Mouse (Mus musculus) midbrain, embryonic 14.5 days (tissue): ENCODE data around the gene Yipf3. TPM values are rescaled to one million over a fixed set of nuclear protein-coding genes. Genes with fewer than 3 reads are reported as not detected.

ENCODE experiments used
- ATAC-seq: fragments of 200-750 bp; cut with Nextera tagmentation; 2 replicates; pipeline ENCODE4 v1.8.0; 2017; ENCODE audit warnings: moderate number of reproducible peaks, moderate library complexity; ENCODE audit not compliant: low FRiP score, low TSS enrichment
- DNase-seq: peaks from one replicate; pipeline ENCODE4 v3.0.0-alpha.2; 2015
- H3K27ac ChIP-seq: fragments of 300-500 bp; sonication (generic); replicated peaks from 2 replicates; pipeline ENCODE4 v1.5.1; 2014; ENCODE audit warnings: mild to moderate bottlenecking, low read depth, low read length, moderate library complexity
- H3K27me3 ChIP-seq: fragments of 300-500 bp; sonication (generic); 2 replicates; pipeline ENCODE4 v1.6.1; 2014; ENCODE audit warnings: low read length, control low read depth, mixed read lengths; ENCODE audit not compliant: control insufficient read depth, insufficient read depth
- H3K36me3 ChIP-seq: fragments of 300-500 bp; sonication (generic); 2 replicates; pipeline ENCODE4 v1.6.1; 2014; ENCODE audit warnings: low read length, control low read depth; ENCODE audit not compliant: control insufficient read depth, insufficient read depth
- H3K4me1 ChIP-seq: fragments of 300-500 bp; sonication (generic); 2 replicates; pipeline ENCODE4 v1.6.1; 2014; ENCODE audit warnings: mild to moderate bottlenecking, antibody characterized with exemption, low read length, control low read depth; ENCODE audit not compliant: control insufficient read depth, insufficient read depth
- H3K4me2 ChIP-seq: fragments of 300-500 bp; sonication (generic); 2 replicates; pipeline ENCODE4 v1.6.1; 2014; ENCODE audit warnings: mild to moderate bottlenecking, low read length, moderate library complexity
- H3K4me3 ChIP-seq: fragments of 300-500 bp; sonication (generic); replicated peaks from 2 replicates; pipeline ENCODE4 v1.5.1; 2014; ENCODE audit warnings: low read depth, low read length
- H3K9ac ChIP-seq: fragments of 300-500 bp; sonication (generic); replicated peaks from 2 replicates; pipeline ENCODE4 v1.6.1; 2014; ENCODE audit warnings: mild to moderate bottlenecking, low read length, moderate library complexity
- H3K9me3 ChIP-seq: fragments of 300-500 bp; sonication (generic); 2 replicates; pipeline ENCODE4 v1.6.1; 2016; ENCODE audit warnings: low read length, control low read depth, mixed read lengths; ENCODE audit not compliant: control insufficient read depth
- WGBS: fragments of 180-500 bp; shearing (Covaris S2); extraction: QIAGEN DNeasy Blood & Tissue Kit; methylation state at CpG from one replicate; pipeline ENCODE4 v1.1.7; 2014; 5-methylcytosine and 5-hydroxymethylcytosine counted together
- polyA plus RNA-seq: library from polyadenylated mRNA; unstranded; fragments of >200 nt; fragmentation: Nextera tagmentation; extraction: Ambion mirVana; gene quantifications from 2 replicates; pipeline ENCODE4 v1.2.1, GENCODE M21; 2014

The Yipf3 gene
- polyA plus RNA-seq, 1 experiment from 2014 or later = 86.7 TPM

- DNase-seq (no peak), ATAC-seq (no peak)
- no peak overlapping the region for H3K4me2 ChIP-seq
- no peaks in the 10 kb centered on the region for H3K9me3 ChIP-seq
- WGBS = 92% methylated on average over 5 of the region's 5 CpGs
- no peak overlapping the region for H3K27ac ChIP-seq
- H3K9ac ChIP-seq = no peak overlapping the region
- H3K4me3 ChIP-seq = no peak overlapping the region
- H3K4me1 ChIP-seq = no peaks in the 10 kb centered on the region
- no peaks in the 10 kb centered on the region for H3K27me3 ChIP-seq
- peaks cover 72% of the 10 kb centered on the region for H3K36me3 ChIP-seq
Measured at GRCm38 (mm10) chr17:46262201-46262694, 14.4 kb downstream of the Yipf3 start.

DNA sequence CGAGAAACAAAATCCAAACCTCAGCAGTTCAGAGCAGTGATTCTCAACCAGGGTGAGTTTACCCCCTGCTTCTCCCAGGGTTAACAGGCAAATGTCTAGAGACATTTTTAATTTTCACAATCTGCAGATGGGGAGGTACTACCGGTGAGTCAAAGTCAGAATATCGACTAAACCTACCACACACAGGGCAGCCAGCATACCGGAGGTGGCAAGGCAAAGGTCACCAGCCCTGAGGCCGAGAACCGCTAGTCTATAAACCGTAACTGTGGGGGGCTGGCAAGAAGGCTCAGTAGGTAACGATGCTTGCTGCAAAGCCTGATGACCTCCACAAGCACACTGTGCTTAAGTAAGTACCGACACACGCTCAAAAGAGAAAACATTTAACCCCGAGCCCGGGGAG is 17.6 kb downstream of the Yipf3 start:
- DNase-seq = no peak
- ATAC-seq = no peak
- H3K9me3 ChIP-seq = no peaks in the 10 kb centered on the region
- peaks cover 49% of the 10 kb centered on the region for H3K36me3 ChIP-seq
- H3K27me3 ChIP-seq = no peaks in the 10 kb centered on the region
- 91% methylated on average over 12 of the region's 12 CpGs for WGBS
- no peak overlapping the region for H3K27ac ChIP-seq
- no peaks in the 10 kb centered on the region for H3K4me1 ChIP-seq
- H3K4me3 ChIP-seq = no peak overlapping the region
- no peak overlapping the region for H3K4me2 ChIP-seq
- no peak overlapping the region for H3K9ac ChIP-seq

GRCm38 (mm10) chr17:46265918-46266618 is 18.2 kb downstream of the Yipf3 start:
- ATAC-seq (peak; percentile 43; the same call in 1 of the 2 replicates), DNase-seq (peak; percentile 90)
- no peaks in the 10 kb centered on the region for H3K27me3 ChIP-seq
- H3K36me3 ChIP-seq = peaks cover 49% of the 10 kb centered on the region
- H3K4me1 ChIP-seq = no peaks in the 10 kb centered on the region
- H3K27ac ChIP-seq = no peak overlapping the region
- no peak overlapping the region for H3K4me3 ChIP-seq
- no peaks in the 10 kb centered on the region for H3K9me3 ChIP-seq
- 34% methylated on average over 14 of the region's 14 CpGs for WGBS
- H3K9ac ChIP-seq = no peak overlapping the region
- no peak overlapping the region for H3K4me2 ChIP-seq

DNA sequence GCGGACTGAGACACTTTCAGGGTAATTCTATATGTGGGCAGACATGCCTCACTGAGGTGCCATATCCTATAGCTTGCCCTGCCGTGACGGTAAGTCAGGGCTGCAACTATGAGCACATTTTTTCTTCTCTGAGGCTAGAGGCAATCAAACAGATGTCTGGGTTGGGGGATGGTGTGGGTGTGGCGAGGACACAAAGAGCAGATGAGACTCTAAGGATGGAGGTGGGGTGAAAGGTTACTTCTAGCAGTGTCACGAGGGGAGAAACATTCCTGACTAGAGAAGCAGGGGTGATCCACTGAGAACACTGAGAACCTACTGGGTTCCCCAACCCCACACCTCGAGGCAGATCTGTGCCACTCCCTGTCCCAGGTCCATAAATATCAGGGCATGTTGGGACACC is 19.1 kb downstream of the Yipf3 start:
- Histone ChIP-seq H3K9me3 (no peaks in the 10 kb centered on the region), H3K4me3 (no peak overlapping the region), H3K27ac (no peak overlapping the region), H3K36me3 (peaks cover 49% of the 10 kb centered on the region), H3K9ac (no peak overlapping the region), H3K27me3 (no peaks in the 10 kb centered on the region), H3K4me2 (no peak overlapping the region), H3K4me1 (no peaks in the 10 kb centered on the region)
- DNase-seq = no peak
- WGBS = 83% methylated on average over 6 of the region's 6 CpGs
- no peak for ATAC-seq

GRCm38 (mm10) chr17:46267511-46267910 is 19.6 kb downstream of the Yipf3 start:
- no peaks in the 10 kb centered on the region for H3K4me1 ChIP-seq

GRCm38 (mm10) chr17:46268026-46268720 is 20.3 kb downstream of the Yipf3 start:
- H3K4me1 ChIP-seq = no peaks in the 10 kb centered on the region
- ATAC-seq (no peak), DNase-seq (no peak)
- no peak overlapping the region for H3K9ac ChIP-seq
- H3K27ac ChIP-seq = no peak overlapping the region
- H3K27me3 ChIP-seq = no peaks in the 10 kb centered on the region
- no peak overlapping the region for H3K4me2 ChIP-seq
- H3K4me3 ChIP-seq = no peak overlapping the region
- 88% methylated on average over 10 of the region's 10 CpGs for WGBS
- peaks cover 40% of the 10 kb centered on the region for H3K36me3 ChIP-seq
- H3K9me3 ChIP-seq = no peaks in the 10 kb centered on the region

More at GRCm38 (mm10) chr17:46267511-46267910, 19.6 kb downstream of the Yipf3 start:
- DNase-seq (no peak), ATAC-seq (no peak)
- Histone ChIP-seq H3K27me3 (no peaks in the 10 kb centered on the region), H3K4me2 (no peak overlapping the region), H3K36me3 (peaks cover 47% of the 10 kb centered on the region), H3K9me3 (no peaks in the 10 kb centered on the region), H3K27ac (no peak overlapping the region), H3K4me3 (no peak overlapping the region), H3K9ac (no peak overlapping the region)
- 84% methylated on average over 7 of the region's 7 CpGs for WGBS

- Histone ChIP-seq H3K4me3 (no peak overlapping the region), H3K4me1 (no peaks in the 10 kb centered on the region), H3K9me3 (no peaks in the 10 kb centered on the region), H3K27me3 (no peaks in the 10 kb centered on the region), H3K4me2 (no peak overlapping the region), H3K36me3 (peaks cover 34% of the 10 kb centered on the region), H3K27ac (no peak overlapping the region), H3K9ac (no peak overlapping the region)
- WGBS = 88% methylated on average over 19 of the region's 19 CpGs
- ATAC-seq (no peak), DNase-seq (no peak)
Measured at GRCm38 (mm10) chr17:46269771-46270534, 22.1 kb downstream of the Yipf3 start.

DNA sequence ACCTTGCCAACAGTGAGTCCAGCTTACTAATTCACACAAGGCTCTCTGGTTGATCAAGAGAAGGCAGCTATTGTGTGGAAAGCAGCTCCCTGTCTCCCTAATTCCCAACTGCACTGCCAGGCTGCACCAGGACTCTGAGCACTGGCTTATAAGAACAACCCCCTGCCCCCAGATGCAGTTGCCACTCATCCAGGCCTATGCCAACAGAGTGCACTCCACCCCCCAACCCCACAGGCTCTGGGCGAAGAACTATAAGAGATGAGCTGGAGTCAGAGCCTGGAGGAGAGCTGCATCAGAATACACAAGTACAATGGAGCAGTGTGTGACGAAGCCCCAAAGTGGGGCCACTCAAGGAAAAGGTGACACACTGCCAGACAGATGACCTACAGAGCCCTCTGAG is 24.2 kb downstream of the Yipf3 start:
- no peak for ATAC-seq
- no peak overlapping the region for H3K27ac ChIP-seq
- no peaks in the 10 kb centered on the region for H3K4me1 ChIP-seq
- H3K9ac ChIP-seq = no peak overlapping the region
- H3K27me3 ChIP-seq = no peaks in the 10 kb centered on the region
- no peaks in the 10 kb centered on the region for H3K9me3 ChIP-seq
- peaks cover 32% of the 10 kb centered on the region for H3K36me3 ChIP-seq
- no peak for DNase-seq
- H3K4me3 ChIP-seq = no peak overlapping the region
- H3K4me2 ChIP-seq = no peak overlapping the region
- WGBS = 93% methylated on average over 2 of the region's 2 CpGs
